Mouse (Mus musculus) cerebellum, adult (tissue): ENCODE results near the gene Esrp2.

ENCODE experiments used
- ATAC-seq: cut with Nextera tagmentation; 2 replicates; pipeline ENCODE4 v1.9.2; 2017; ENCODE audit warnings: mild to moderate bottlenecking, moderate library complexity, mixed read lengths; ENCODE audit not compliant: insufficient number of reproducible peaks, low FRiP score, low TSS enrichment

Esrp2 gene

GRCm38 (mm10) chr8:106127882-106128410, 8.8 kb downstream of the Esrp2 start:
- ATAC-seq, result no peak

DNA sequence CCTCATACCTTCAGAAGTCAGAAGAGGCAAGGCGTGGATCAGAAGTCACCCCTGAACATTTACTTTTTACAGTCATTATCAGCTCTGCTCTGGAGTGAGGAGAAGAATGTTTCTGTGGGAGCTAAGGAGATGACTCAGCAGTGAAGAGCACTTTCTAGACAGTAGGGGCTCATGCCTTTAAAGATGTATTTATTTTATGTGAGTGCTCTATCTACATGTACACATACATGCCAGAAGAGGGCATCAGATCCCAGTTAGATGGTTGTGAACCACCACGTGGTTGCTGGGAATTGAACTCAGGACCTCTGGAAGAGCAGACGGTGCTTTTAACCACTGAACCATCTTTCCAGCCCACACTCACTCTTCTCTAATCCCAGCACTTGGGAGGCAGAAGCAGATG, 9.7 kb downstream of the Esrp2 start:
- ATAC-seq, result no peak

- no peak for ATAC-seq
Measured at GRCm38 (mm10) chr8:106126055-106126454, 10.7 kb downstream of the Esrp2 start.

GRCm38 (mm10) chr8:106123443-106123842, 13.3 kb downstream of the Esrp2 start:
- no peak for ATAC-seq

DNA sequence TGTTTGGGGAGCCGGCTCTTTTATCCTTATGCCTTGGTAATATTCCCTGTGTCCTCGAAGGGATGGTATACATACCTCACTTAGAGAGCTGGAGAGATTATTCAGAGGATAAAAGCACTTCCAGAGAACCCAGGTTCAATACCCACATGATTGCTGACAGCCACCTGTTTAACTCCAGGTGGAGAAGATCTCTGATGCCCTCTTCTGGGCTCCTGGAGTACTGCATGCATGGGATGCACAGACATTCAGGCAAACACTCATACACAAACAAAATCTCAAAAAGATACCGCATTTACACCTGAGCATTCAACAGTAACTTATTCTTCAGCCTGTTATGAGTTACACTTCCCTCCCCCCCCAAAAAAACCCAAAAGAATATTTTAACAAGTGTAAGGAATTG, 20.9 kb downstream of the Esrp2 start:
- no peak for ATAC-seq

- no peak for ATAC-seq
Measured at GRCm38 (mm10) chr8:106112514-106112913, 24.3 kb downstream of the Esrp2 start.

DNA sequence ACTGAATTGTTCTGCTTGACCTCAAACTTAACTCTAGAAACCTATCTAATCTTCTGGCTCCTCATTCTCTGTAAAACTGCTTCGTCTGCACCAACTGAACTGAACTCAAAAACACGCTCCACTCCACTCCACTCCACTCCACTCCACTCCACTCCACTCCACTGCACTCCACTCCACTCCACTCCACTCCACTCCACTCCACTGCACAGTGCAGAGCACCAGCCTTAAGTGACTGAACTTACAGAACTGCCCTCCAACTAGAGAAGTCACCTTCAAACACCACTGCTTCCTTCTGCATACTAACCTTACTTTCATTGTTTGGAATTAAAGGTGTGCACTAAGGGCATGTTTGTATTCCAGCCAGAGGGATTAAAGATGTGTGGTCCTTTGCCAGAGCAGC, 24.7 kb downstream of the Esrp2 start:
- ATAC-seq, result no peak

- no peak for ATAC-seq
Measured at GRCm38 (mm10) chr8:106108729-106109128, 28.0 kb downstream of the Esrp2 start.

GRCm38 (mm10) chr8:106108080-106108479, 28.7 kb downstream of the Esrp2 start:
- ATAC-seq, result no peak

GRCm38 (mm10) chr8:106106193-106106592, 30.6 kb downstream of the Esrp2 start:
- ATAC-seq, result no peak

DNA sequence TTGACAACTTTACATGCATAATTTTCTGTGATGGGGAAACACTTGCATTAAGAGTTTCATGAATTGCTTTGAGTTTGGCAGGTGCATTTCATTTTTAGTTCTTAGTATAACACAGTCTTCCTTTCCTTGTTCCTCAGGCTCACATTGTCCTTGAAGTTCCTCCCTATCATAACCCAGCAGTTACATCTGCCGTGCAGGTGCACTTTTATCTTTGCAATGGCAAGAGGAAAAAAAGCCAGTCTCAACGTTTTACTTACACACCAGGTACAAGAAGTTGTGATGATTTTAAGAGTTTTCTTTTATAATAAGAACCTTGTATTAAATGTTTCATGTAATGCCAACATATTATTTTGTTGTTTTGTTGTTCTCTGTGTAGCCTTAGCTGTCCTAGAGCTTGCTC, 32.9 kb downstream of the Esrp2 start:
- ATAC-seq, result no peak

DNA sequence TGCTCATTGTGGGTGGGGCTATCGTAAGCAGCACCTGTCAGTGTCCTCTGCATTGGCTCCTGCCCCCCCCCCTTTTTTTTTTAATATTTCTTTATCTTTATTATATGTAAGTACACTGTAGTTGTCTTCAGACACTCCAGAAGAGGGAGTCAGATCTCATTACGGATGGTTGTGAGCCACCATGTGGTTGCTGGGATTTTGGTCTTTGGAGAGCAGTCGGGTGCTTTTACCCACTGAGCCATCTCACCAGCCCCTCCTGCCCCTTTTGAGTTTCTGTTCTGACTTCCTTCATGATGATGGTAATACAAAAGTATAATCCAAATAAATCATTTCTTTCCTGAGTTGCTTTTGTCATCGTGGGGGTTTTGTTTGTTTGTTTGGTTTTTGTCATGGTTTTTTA, 34.5 kb downstream of the Esrp2 start:
- no peak for ATAC-seq
